Mouse (Mus musculus): ENCODE data around the gene Cops4.
A peak's percentile ranks its signal among the peaks of the same experiment; 100 is the strongest.

Cops4 gene

GRCm38 (mm10) chr5:100518049-100519026 is at the start of gene Cops4:
TSS of gene Cops4 (plus strand) at chr5:100518309.
- DNase-seq: peak; percentile 94 to 95

GRCm38 (mm10) chr5:100476328-100476727 is 41.8 kb upstream of the Cops4 start:
- no peak for DNase-seq

- DNase-seq: no peak
Measured at GRCm38 (mm10) chr5:100477604-100478003, 40.5 kb upstream of the Cops4 start.

GRCm38 (mm10) chr5:100483569-100483968 is 34.5 kb upstream of the Cops4 start:
- no peak for DNase-seq

- DNase-seq: no peak
Measured at GRCm38 (mm10) chr5:100487120-100487519, 31.0 kb upstream of the Cops4 start.

- no peak for DNase-seq
Measured at GRCm38 (mm10) chr5:100488231-100488630, 29.9 kb upstream of the Cops4 start.

GRCm38 (mm10) chr5:100489340-100489739 is 28.8 kb upstream of the Cops4 start:
- no peak for DNase-seq

- no peak for DNase-seq
Measured at GRCm38 (mm10) chr5:100491704-100492103, 26.4 kb upstream of the Cops4 start.

GRCm38 (mm10) chr5:100498436-100499180 is 19.5 kb upstream of the Cops4 start:
- peak; percentile 79 to 81 for DNase-seq

GRCm38 (mm10) chr5:100499243-100499642 is 18.9 kb upstream of the Cops4 start:
- DNase-seq: no peak

GRCm38 (mm10) chr5:100499831-100500304 is 18.2 kb upstream of the Cops4 start:
- DNase-seq: peak; percentile 50 to 58

- peak; percentile 90 to 93 for DNase-seq
Measured at GRCm38 (mm10) chr5:100500458-100500961, 17.6 kb upstream of the Cops4 start, which contains the start of gene Lin54. TSS of gene Lin54 (minus strand) at chr5:100500639.

- DNase-seq: no peak
Measured at GRCm38 (mm10) chr5:100501267-100501666, 16.8 kb upstream of the Cops4 start.

GRCm38 (mm10) chr5:100509247-100509646 is 8.9 kb upstream of the Cops4 start:
- no peak for DNase-seq

GRCm38 (mm10) chr5:100512576-100512975 is 5.5 kb upstream of the Cops4 start:
- DNase-seq: no peak

- no peak for DNase-seq
Measured at GRCm38 (mm10) chr5:100519027-100519411, 910 bp downstream of the Cops4 start.

- DNase-seq: no peak
Measured at GRCm38 (mm10) chr5:100520223-100520622, 2.1 kb downstream of the Cops4 start.

GRCm38 (mm10) chr5:100523331-100523730 is 5.2 kb downstream of the Cops4 start:
- no peak for DNase-seq

GRCm38 (mm10) chr5:100524921-100525320 is 6.8 kb downstream of the Cops4 start:
- no peak for DNase-seq

GRCm38 (mm10) chr5:100525620-100526019 is 7.5 kb downstream of the Cops4 start:
- DNase-seq: no peak

GRCm38 (mm10) chr5:100526164-100526563 is 8.1 kb downstream of the Cops4 start:
- peak; percentile 68 to 72 for DNase-seq

- DNase-seq: no peak
Measured at GRCm38 (mm10) chr5:100535826-100536225, 17.7 kb downstream of the Cops4 start.

GRCm38 (mm10) chr5:100536638-100537037 is 18.5 kb downstream of the Cops4 start:
- DNase-seq: peak; percentile 59 to 64

Measured in B cell, adult 2 months (primary cell).